Mouse (Mus musculus) spleen, adult 2 months (tissue): ENCODE results near the gene Runx2. TPM values are rescaled to one million over a fixed set of nuclear protein-coding genes. Genes with fewer than 3 reads are reported as not detected.

Experiments
- DNase-seq, 2 experiments: peaks; one replicate each; pipeline versions ENCODE4 v3.0.0 to v3.0.0-alpha.2; 2012 to 2021; ENCODE audit warnings: low spot score in 2 of 2, low read depth in 1 of 2
- H3K27ac ChIP-seq: fragments of 200-500 bp; 2 replicates; pipeline ENCODE4 v1.5.1; 2012; ENCODE audit warnings: low read length, inconsistent platforms; ENCODE audit not compliant: insufficient read depth
- H3K27me3 ChIP-seq: fragments of 200-500 bp; 2 replicates; pipeline ENCODE4 v1.6.1; 2012; ENCODE audit warnings: mild to moderate bottlenecking, moderate library complexity, low read length, inconsistent platforms; ENCODE audit not compliant: control insufficient read depth, insufficient read depth
- H3K36me3 ChIP-seq: fragments of 200-500 bp; 2 replicates; pipeline ENCODE4 v1.6.1; 2012; ENCODE audit warnings: mild to moderate bottlenecking, low read length, inconsistent platforms; ENCODE audit not compliant: control insufficient read depth, insufficient read depth
- H3K4me1 ChIP-seq: fragments of 200-500 bp; 2 replicates; pipeline ENCODE4 v1.6.1; 2011; ENCODE audit warnings: inconsistent platforms; ENCODE audit not compliant: control insufficient read depth, insufficient read depth, insufficient read length
- H3K4me3 ChIP-seq: fragments of 200-500 bp; 2 replicates; pipeline ENCODE4 v1.5.1; 2011; ENCODE audit warnings: mild to moderate bottlenecking, inconsistent platforms; ENCODE audit not compliant: insufficient read depth, insufficient read length; ENCODE audit errors: extremely low read depth
- CTCF ChIP-seq: fragments of 200-500 bp; IDR thresholded peaks from 2 replicates; pipeline ENCODE4 v1.5.1; 2011; ENCODE audit warnings: mild to moderate bottlenecking, inconsistent platforms; ENCODE audit not compliant: insufficient read depth, insufficient read length, insufficient replicate concordance; ENCODE audit errors: extremely low read depth
- POLR2A ChIP-seq: fragments of 200-500 bp; IDR thresholded peaks from 2 replicates; pipeline ENCODE4 v1.6.1; 2011; ENCODE audit warnings: low read depth, low read length, inconsistent platforms
- WGBS: fragments of 180-500 bp; shearing (Covaris S2); methylation state at CpG from one replicate; pipeline ENCODE4 v1.1.7; 2018; 5-methylcytosine and 5-hydroxymethylcytosine counted together
- polyA plus RNA-seq: library from polyadenylated mRNA; depleted of rRNA; stranded (reverse); fragments of >200 nt; gene quantifications from 2 replicates; pipeline ENCODE4 v1.2.3, GENCODE M21; 2012

Gene Runx2
- polyA plus RNA-seq, 1 experiment: 11.1 TPM

- Histone ChIP-seq H3K4me3 (no peak overlapping the region), H3K4me1 (no peaks in the 10 kb centered on the region), H3K36me3 (no peaks in the 10 kb centered on the region), H3K27me3 (no peaks in the 10 kb centered on the region), H3K27ac (no peak overlapping the region)
- 75% methylated on average over 2 of the region's 2 CpGs for WGBS
- no peak for TF ChIP-seq POLR2A
- TF ChIP-seq CTCF: no peak
- no peak for DNase-seq
These were observed 215.5 kb downstream of the Runx2 start for GRCm38 (mm10) chr17:44599132-44599531.

GRCm38 (mm10) chr17:44597918-44598504 lies 216.6 kb downstream of the Runx2 start:
- no peaks in the 10 kb centered on the region for H3K36me3 ChIP-seq
- H3K27me3 ChIP-seq: no peaks in the 10 kb centered on the region
- no peak overlapping the region for H3K4me3 ChIP-seq
- H3K27ac ChIP-seq: no peak overlapping the region
- no peak for DNase-seq
- no peaks in the 10 kb centered on the region for H3K4me1 ChIP-seq
- TF ChIP-seq POLR2A (no peak), CTCF (no peak)
- WGBS: 80% methylated on average over 8 of the region's 8 CpGs

GRCm38 (mm10) chr17:44592737-44593090 lies 221.9 kb downstream of the Runx2 start:
- no peaks in the 10 kb centered on the region for H3K4me1 ChIP-seq
- H3K27ac ChIP-seq: no peak overlapping the region
- WGBS: 91% methylated on average over 6 of the region's 6 CpGs
- H3K27me3 ChIP-seq: no peaks in the 10 kb centered on the region
- no peak for DNase-seq
- H3K36me3 ChIP-seq: no peaks in the 10 kb centered on the region
- no peak for TF ChIP-seq CTCF
- TF ChIP-seq POLR2A: no peak
- no peak overlapping the region for H3K4me3 ChIP-seq

- Histone ChIP-seq H3K36me3 (no peaks in the 10 kb centered on the region), H3K27me3 (no peaks in the 10 kb centered on the region), H3K4me1 (no peaks in the 10 kb centered on the region), H3K4me3 (no peak overlapping the region), H3K27ac (no peak overlapping the region)
- no peak for DNase-seq
- TF ChIP-seq CTCF (no peak), POLR2A (no peak)
- 83% methylated on average over 16 of the region's 16 CpGs for WGBS
These were observed 222.4 kb downstream of the Runx2 start for GRCm38 (mm10) chr17:44592067-44592736.

GRCm38 (mm10) chr17:44588470-44588869 lies 226.1 kb downstream of the Runx2 start:
- WGBS: 89% methylated on average over 3 of the region's 3 CpGs
- no peaks in the 10 kb centered on the region for H3K36me3 ChIP-seq
- H3K27ac ChIP-seq: no peak overlapping the region
- no peak overlapping the region for H3K4me3 ChIP-seq
- no peak for TF ChIP-seq POLR2A
- TF ChIP-seq CTCF: no peak
- DNase-seq: no peak
- H3K27me3 ChIP-seq: no peaks in the 10 kb centered on the region
- H3K4me1 ChIP-seq: no peaks in the 10 kb centered on the region

- 85% methylated on average over 3 of the region's 3 CpGs for WGBS
- Histone ChIP-seq H3K36me3 (no peaks in the 10 kb centered on the region), H3K4me1 (no peaks in the 10 kb centered on the region), H3K27me3 (no peaks in the 10 kb centered on the region), H3K4me3 (no peak overlapping the region), H3K27ac (no peak overlapping the region)
- no peak for DNase-seq
- TF ChIP-seq POLR2A (no peak), CTCF (no peak)
These were observed 226.6 kb downstream of the Runx2 start for GRCm38 (mm10) chr17:44588020-44588419.

GRCm38 (mm10) chr17:44586196-44586595 lies 228.4 kb downstream of the Runx2 start:
- TF ChIP-seq CTCF: no peak
- Histone ChIP-seq H3K4me3 (no peak overlapping the region), H3K27ac (no peak overlapping the region), H3K36me3 (no peaks in the 10 kb centered on the region), H3K4me1 (no peaks in the 10 kb centered on the region), H3K27me3 (no peaks in the 10 kb centered on the region)
- WGBS: 96% methylated on average over 3 of the region's 3 CpGs
- DNase-seq: no peak
